Mouse (Mus musculus) brain, embryonic 14.5 days (tissue): ENCODE results near the gene Cdkn2aip.

Experiments used
- CTCF ChIP-seq: fragments of 200-500 bp; IDR thresholded peaks from 2 replicates; pipeline ENCODE4 v1.5.1; 2012; ENCODE audit warnings: inconsistent platforms, mild to moderate bottlenecking, moderate library complexity, borderline replicate concordance; ENCODE audit not compliant: insufficient read depth, insufficient read length; ENCODE audit errors: extremely low read depth
- POLR2A ChIP-seq: fragments of 200-500 bp; IDR thresholded peaks from 2 replicates; pipeline ENCODE4 v1.6.1; 2012; ENCODE audit warnings: mild to moderate bottlenecking, inconsistent platforms, borderline replicate concordance; ENCODE audit not compliant: poor library complexity, insufficient read depth, insufficient read length, severe bottlenecking; ENCODE audit errors: extremely low read depth

GRCm38 (mm10) chr8:47729324-47729723 is 15.6 kb upstream of the Cdkn2aip start:
- no peak for TF ChIP-seq CTCF
- TF ChIP-seq POLR2A = no peak
